Mouse (Mus musculus) lung, embryonic 15.5 days (tissue): ENCODE data around the gene Per1. TPM values are rescaled to one million over a fixed set of nuclear protein-coding genes. Genes with fewer than 3 reads are reported as not detected.

Source experiments
- ATAC-seq: fragments of 200-750 bp; cut with Nextera tagmentation; 2 replicates; pipeline ENCODE4 v1.8.0; 2017; ENCODE audit warnings: moderate number of reproducible peaks, borderline replicate concordance; ENCODE audit not compliant: low FRiP score, low TSS enrichment; ENCODE audit errors: extremely low read depth
- H3K27ac ChIP-seq: fragments of 300-500 bp; sonication (generic); 2 replicates; pipeline ENCODE4 v1.5.1; 2015; ENCODE audit warnings: moderate library complexity, mild to moderate bottlenecking, inconsistent platforms
- H3K27me3 ChIP-seq: fragments of 300-500 bp; sonication (generic); 2 replicates; pipeline ENCODE4 v1.6.1; 2015; ENCODE audit warnings: inconsistent platforms
- H3K36me3 ChIP-seq: fragments of 300-500 bp; sonication (generic); 2 replicates; pipeline ENCODE4 v1.6.1; 2015; ENCODE audit warnings: inconsistent platforms
- H3K4me1 ChIP-seq: fragments of 300-500 bp; sonication (generic); 2 replicates; pipeline ENCODE4 v1.6.1; 2015; ENCODE audit warnings: inconsistent platforms
- H3K4me2 ChIP-seq: fragments of 300-500 bp; sonication (generic); 2 replicates; pipeline ENCODE4 v1.6.1; 2015; ENCODE audit warnings: inconsistent platforms, mild to moderate bottlenecking, moderate library complexity
- H3K4me3 ChIP-seq: fragments of 300-500 bp; sonication (generic); 2 replicates; pipeline ENCODE4 v1.5.1; 2015; ENCODE audit warnings: mild to moderate bottlenecking, inconsistent platforms
- H3K9ac ChIP-seq: fragments of 300-500 bp; sonication (generic); 2 replicates; pipeline ENCODE4 v1.6.1; 2015; ENCODE audit warnings: inconsistent platforms
- H3K9me3 ChIP-seq: fragments of 300-500 bp; sonication (generic); 2 replicates; pipeline ENCODE4 v1.6.1; 2016; ENCODE audit warnings: inconsistent platforms
- WGBS: fragments of 180-500 bp; shearing (Covaris S2); methylation state at CpG from one replicate; pipeline ENCODE4 v1.1.7; 2015; 5-methylcytosine and 5-hydroxymethylcytosine counted together
- polyA plus RNA-seq: library from polyadenylated mRNA; unstranded; fragments of >200 nt; fragmentation: Nextera tagmentation; extraction: Ambion mirVana; gene quantifications from 2 replicates; pipeline ENCODE4 v1.2.1, GENCODE M21; 2015

Gene Per1
- 21.7 and 24.0 TPM in 2 replicates for polyA plus RNA-seq

DNA sequence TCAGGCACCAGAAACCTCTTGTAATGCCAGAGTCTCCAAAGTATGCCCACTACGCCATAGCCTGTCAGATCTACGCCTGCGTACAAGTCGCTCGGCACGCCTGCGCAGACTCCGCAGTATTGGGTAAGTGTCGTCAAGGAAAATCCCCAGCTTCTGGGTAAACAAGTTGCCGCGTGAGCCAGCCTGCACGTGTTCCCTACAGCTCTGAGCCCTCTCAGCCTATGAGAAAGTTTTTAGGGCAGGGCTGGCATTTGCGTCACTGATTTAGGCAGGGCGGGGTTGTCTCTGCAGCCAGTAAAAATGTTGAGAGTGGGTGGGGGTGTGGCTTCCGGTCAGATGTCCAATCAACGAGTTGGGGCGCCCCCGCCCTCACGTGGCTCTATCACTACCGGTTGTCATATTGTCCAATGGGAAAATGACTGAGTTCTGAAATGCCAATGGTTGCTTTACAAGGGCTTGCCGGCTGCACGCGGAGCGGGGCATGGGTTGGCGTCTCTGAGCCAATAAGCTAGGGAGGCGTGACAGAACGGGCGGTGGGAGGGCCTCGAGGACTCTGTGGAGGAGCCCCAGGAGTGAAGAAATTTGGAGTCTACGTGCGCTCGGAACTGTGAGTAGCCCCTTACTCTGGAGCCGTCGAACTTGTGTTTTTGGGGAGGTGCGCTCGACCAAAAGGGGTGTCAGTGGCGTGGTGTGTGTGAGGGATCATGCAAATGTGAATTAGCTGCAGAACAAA lies at the start of gene Per1:
TSS of gene Per1 (plus strand) at position 521 of the 733 bp plus-strand sequence.
- peak; percentile 90 for ATAC-seq
- H3K36me3 ChIP-seq, result peaks cover 22% of the 10 kb centered on the region; the same call in 1 of the 2 replicates
- peak within 1 kb of the TSS; percentile 69 for H3K4me3 ChIP-seq
- WGBS, result under 1% methylated on average over 37 of the region's 37 CpGs
- H3K27me3 ChIP-seq, result no peaks in the 10 kb centered on the region
- H3K4me2 ChIP-seq, result peak within 1 kb of the TSS; percentile 92
- peak within 1 kb of the TSS; percentile 84 for H3K9ac ChIP-seq
- H3K4me1 ChIP-seq, result peaks cover 46% of the 10 kb centered on the region
- peak within 1 kb of the TSS; percentile 98 for H3K27ac ChIP-seq
- H3K9me3 ChIP-seq, result no peaks in the 10 kb centered on the region

DNA sequence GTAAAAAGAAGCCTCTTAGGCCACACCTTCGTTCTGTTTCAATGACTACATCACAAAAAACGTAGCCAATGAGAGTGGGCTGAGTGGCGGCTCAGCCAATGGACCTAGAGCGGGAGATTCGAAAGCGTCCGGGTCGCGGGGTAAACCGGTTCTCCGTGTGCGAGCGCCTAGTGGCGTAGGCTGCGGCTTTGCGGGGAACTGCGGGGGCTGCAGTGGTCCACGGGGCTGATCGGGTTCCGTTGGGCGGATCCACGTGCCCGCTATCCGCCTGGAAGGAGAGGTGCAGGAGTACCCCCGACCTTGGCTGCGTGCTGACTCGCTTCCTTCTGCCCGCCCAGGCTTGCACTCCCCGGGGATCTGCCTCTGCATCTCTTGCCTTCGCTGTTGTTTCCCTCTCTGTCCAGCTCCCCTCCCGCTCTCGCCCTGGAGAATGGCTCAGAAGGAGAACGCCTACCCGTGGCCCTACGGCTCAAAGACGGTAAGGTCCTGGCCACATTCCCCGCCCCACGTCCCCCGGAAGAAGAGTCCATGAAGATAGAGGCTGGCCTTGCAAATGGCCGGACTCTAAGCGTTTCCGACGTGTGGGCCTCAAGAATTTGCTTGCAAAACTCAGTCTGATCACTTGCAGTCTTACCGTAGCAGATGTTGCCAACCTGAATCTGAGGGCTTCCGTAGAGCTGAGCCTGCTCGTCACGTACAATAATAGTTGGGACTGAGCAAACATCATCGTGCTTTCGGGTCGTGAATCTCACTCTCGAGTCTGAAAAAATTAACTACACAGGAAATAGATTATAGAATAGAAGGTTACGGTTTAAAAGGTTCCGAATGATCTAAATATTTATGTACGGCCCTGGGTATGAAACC lies 49.3 kb upstream of the Per1 start, which contains the start of gene Aurkb:
TSS of gene Aurkb (plus strand) at position 117 of the 864 bp plus-strand sequence.
- under 1% methylated on average over 54 of the region's 54 CpGs for WGBS
- no peaks in the 10 kb centered on the region for H3K9me3 ChIP-seq
- peak within 1 kb of the TSS; percentile 75 for H3K4me3 ChIP-seq
- peak within 1 kb of the TSS; percentile 95 for H3K27ac ChIP-seq
- H3K4me1 ChIP-seq, result peaks cover 32% of the 10 kb centered on the region
- no peaks in the 10 kb centered on the region for H3K27me3 ChIP-seq
- peak; percentile 72 for ATAC-seq
- H3K9ac ChIP-seq, result peak within 1 kb of the TSS; percentile 78
- peak within 1 kb of the TSS; percentile 74 for H3K4me2 ChIP-seq
- peaks cover 19% of the 10 kb centered on the region for H3K36me3 ChIP-seq

DNA sequence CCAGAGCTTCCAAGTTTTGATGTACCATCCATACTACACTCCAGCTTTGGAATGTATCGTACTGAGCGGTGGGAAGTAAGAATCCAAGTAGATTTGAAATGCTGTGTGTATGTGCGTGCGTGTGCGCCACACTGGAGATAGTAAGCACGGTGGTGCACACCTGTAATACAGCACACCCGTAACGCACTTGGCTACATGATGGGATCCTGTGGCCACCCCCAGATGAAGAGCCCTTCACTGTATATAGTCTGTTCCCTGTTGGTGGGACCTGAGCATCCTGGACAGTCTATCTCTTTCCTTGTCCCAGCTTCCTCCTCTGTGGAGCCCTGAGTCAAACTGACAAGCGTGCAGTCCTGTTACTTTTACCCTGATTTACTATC lies 48.6 kb upstream of the Per1 start:
- H3K9ac ChIP-seq, result peak overlapping the region; percentile 78
- peak overlapping the region; percentile 75 for H3K4me3 ChIP-seq
- WGBS, result 6% methylated on average over 9 of the region's 9 CpGs
- peak overlapping the region; percentile 95 for H3K27ac ChIP-seq
- no peaks in the 10 kb centered on the region for H3K27me3 ChIP-seq
- no peak for ATAC-seq
- peaks cover 32% of the 10 kb centered on the region for H3K4me1 ChIP-seq
- no peaks in the 10 kb centered on the region for H3K9me3 ChIP-seq
- H3K36me3 ChIP-seq, result peaks cover 24% of the 10 kb centered on the region
- peak overlapping the region; percentile 74 for H3K4me2 ChIP-seq

- H3K4me3 ChIP-seq, result 0 out of 2 replicates have a peak overlapping the region, but pooled peaks have one; percentile 75
- H3K9me3 ChIP-seq, result no peaks in the 10 kb centered on the region
- H3K4me2 ChIP-seq, result peak overlapping the region; percentile 74
- peaks cover 32% of the 10 kb centered on the region for H3K4me1 ChIP-seq
- no peak overlapping the region for H3K9ac ChIP-seq
- WGBS, result 78% methylated on average over 12 of the region's 12 CpGs
- peaks cover 29% of the 10 kb centered on the region for H3K36me3 ChIP-seq
- no peak for ATAC-seq
- H3K27ac ChIP-seq, result no peak overlapping the region
- H3K27me3 ChIP-seq, result no peaks in the 10 kb centered on the region
These were observed 47.4 kb upstream of the Per1 start for GRCm38 (mm10) chr11:69047592-69047991.

GRCm38 (mm10) chr11:69048151-69048550 lies 46.9 kb upstream of the Per1 start:
- H3K27ac ChIP-seq, result no peak overlapping the region
- H3K27me3 ChIP-seq, result no peaks in the 10 kb centered on the region
- ATAC-seq, result no peak
- H3K4me1 ChIP-seq, result peaks cover 32% of the 10 kb centered on the region
- peak overlapping the region; percentile 74; the same call in 1 of the 2 replicates for H3K4me2 ChIP-seq
- no peak overlapping the region for H3K9ac ChIP-seq
- peaks cover 29% of the 10 kb centered on the region for H3K36me3 ChIP-seq
- no peaks in the 10 kb centered on the region for H3K9me3 ChIP-seq
- no peak overlapping the region for H3K4me3 ChIP-seq
- WGBS, result 86% methylated on average over 14 of the region's 14 CpGs

DNA sequence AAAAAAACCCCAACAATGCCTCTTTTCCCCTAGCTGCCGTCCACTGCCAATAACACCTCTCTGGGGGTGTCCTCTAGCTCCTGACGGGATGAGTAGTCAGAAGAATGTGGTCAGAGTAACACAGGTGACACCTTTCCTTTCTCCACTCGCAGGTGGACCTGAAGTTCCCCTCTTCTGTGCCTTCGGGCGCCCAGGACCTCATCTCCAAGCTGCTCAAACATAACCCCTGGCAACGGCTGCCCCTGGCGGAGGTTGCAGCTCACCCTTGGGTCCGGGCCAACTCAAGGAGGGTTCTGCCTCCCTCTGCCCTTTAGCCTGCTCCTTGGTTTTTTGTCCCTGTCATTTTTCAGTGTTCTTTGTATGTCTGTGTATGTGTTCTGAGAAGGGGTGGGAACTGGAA lies 44.3 kb upstream of the Per1 start:
- 89% methylated on average over 8 of the region's 8 CpGs for WGBS
- Histone ChIP-seq H3K36me3 (peaks cover 36% of the 10 kb centered on the region), H3K4me3 (no peak overlapping the region), H3K9ac (no peak overlapping the region), H3K27me3 (no peaks in the 10 kb centered on the region), H3K4me1 (peaks cover 32% of the 10 kb centered on the region), H3K4me2 (no peak overlapping the region), H3K9me3 (no peaks in the 10 kb centered on the region), H3K27ac (no peak overlapping the region)
- ATAC-seq, result no peak

GRCm38 (mm10) chr11:69051771-69052170 lies 43.2 kb upstream of the Per1 start:
- no peak overlapping the region for H3K9ac ChIP-seq
- H3K9me3 ChIP-seq, result no peaks in the 10 kb centered on the region
- no peak overlapping the region for H3K4me3 ChIP-seq
- no peak overlapping the region for H3K4me2 ChIP-seq
- no peak for ATAC-seq
- H3K4me1 ChIP-seq, result peaks cover 27% of the 10 kb centered on the region
- peaks cover 36% of the 10 kb centered on the region for H3K36me3 ChIP-seq
- no peak overlapping the region for H3K27ac ChIP-seq
- WGBS, result 77% methylated on average over 4 of the region's 4 CpGs
- no peaks in the 10 kb centered on the region for H3K27me3 ChIP-seq

- WGBS, result 77% methylated on average over 2 of the region's 2 CpGs
- Histone ChIP-seq H3K36me3 (peaks cover 36% of the 10 kb centered on the region), H3K9me3 (no peaks in the 10 kb centered on the region)
These were observed 42.1 kb upstream of the Per1 start for GRCm38 (mm10) chr11:69052824-69053421.

DNA sequence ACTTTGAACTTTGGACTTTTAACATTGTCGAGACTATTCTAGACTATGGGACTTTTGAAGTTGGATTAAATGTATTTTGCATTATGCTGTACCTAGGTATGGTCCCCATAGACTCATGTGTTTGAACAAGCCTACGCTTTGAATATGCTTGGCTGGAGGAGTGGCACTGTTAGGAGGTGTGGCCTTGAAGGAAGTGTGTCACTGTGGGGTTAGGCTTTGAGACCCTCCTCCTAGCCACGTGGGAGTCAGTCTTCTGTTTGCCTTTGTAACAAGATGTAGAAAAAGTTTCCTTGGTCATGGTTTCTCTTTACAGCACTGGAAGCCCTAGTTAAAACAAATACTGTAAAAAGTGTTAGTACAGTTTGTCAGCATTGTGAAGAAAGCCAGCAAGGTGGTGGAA lies 41.2 kb upstream of the Per1 start:
- Histone ChIP-seq H3K27ac (no peak overlapping the region), H3K4me2 (no peak overlapping the region), H3K9ac (no peak overlapping the region), H3K36me3 (peaks cover 29% of the 10 kb centered on the region), H3K4me3 (no peak overlapping the region), H3K27me3 (no peaks in the 10 kb centered on the region), H3K9me3 (no peaks in the 10 kb centered on the region), H3K4me1 (peaks cover 19% of the 10 kb centered on the region)
- WGBS, result 67% methylated on average over 3 of the region's 3 CpGs
- ATAC-seq, result no peak

More at GRCm38 (mm10) chr11:69052824-69053421, 42.1 kb upstream of the Per1 start:
- H3K4me3 ChIP-seq, result no peak overlapping the region
- H3K27me3 ChIP-seq, result no peaks in the 10 kb centered on the region
- peaks cover 20% of the 10 kb centered on the region for H3K4me1 ChIP-seq
- no peak overlapping the region for H3K27ac ChIP-seq
- no peak overlapping the region for H3K4me2 ChIP-seq
- ATAC-seq, result no peak
- no peak overlapping the region for H3K9ac ChIP-seq

DNA sequence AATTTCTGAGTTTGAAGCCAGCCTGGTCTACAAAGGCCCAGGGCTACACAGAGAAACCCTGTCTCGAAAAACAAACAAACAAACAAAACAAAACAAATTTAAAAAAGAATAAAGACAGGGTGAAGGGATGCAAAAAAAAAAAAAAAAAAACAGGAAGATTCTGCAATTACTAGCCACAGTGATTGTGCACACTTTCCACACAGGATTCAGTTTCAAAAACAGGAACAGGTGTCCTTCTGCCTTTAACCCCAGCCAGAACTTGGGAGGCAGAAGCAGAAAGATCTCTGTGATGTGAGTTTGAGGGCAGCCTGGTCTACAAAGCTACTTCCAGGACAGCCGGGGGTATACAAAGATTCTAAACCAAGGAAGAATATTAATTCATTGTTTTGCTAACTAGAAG lies 36.8 kb upstream of the Per1 start:
- H3K36me3 ChIP-seq, result peaks cover 7% of the 10 kb centered on the region; the same call in 1 of the 2 replicates
- WGBS, result 71% methylated on average over 2 of the region's 2 CpGs
- peak overlapping the region; percentile 95 for H3K4me2 ChIP-seq
- no peaks in the 10 kb centered on the region for H3K9me3 ChIP-seq
- peak overlapping the region; percentile 79 for H3K4me3 ChIP-seq
- peak overlapping the region; percentile 65 for H3K9ac ChIP-seq
- H3K4me1 ChIP-seq, result peaks cover 30% of the 10 kb centered on the region
- H3K27ac ChIP-seq, result peak overlapping the region; percentile 77; the same call in 1 of the 2 replicates
- no peaks in the 10 kb centered on the region for H3K27me3 ChIP-seq
- no peak for ATAC-seq

GRCm38 (mm10) chr11:69058729-69059356 lies 36.2 kb upstream of the Per1 start:
- Histone ChIP-seq H3K9ac (peak overlapping the region; percentile 65), H3K36me3 (peaks cover 3% of the 10 kb centered on the region; the same call in 1 of the 2 replicates), H3K27ac (peak overlapping the region; percentile 77), H3K9me3 (no peaks in the 10 kb centered on the region), H3K4me2 (peak overlapping the region; percentile 95), H3K4me1 (peaks cover 30% of the 10 kb centered on the region), H3K27me3 (no peaks in the 10 kb centered on the region), H3K4me3 (peak overlapping the region; percentile 79)
- under 1% methylated on average over 19 of the region's 19 CpGs for WGBS
- ATAC-seq, result peak; percentile 1; the same call in 1 of the 2 replicates
